Mouse (Mus musculus): ENCODE results near the gene Dao. TPM values are rescaled to one million over a fixed set of nuclear protein-coding genes. Genes with fewer than 3 reads are reported as not detected.

Gene Dao
- total and polyA plus RNA-seq, 3 experiments: not detected

DNA sequence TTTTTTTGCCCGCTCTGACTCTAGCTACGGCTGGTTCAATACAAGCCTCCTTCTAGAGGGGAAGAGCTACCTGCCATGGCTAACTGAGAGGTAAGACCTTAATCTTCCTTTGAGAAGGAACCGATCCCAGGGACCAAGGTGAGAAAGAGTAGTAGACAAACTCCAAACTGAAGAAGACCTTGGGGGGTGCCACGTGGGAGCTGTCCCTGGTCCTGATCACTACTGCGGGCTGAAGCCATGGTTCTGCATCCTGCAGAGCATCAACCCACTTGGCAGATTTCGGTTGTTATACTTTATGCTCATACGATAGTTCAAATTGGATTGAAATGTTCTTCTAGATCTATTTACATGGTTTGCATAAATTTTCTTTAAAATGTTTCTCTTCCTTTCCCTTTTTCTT is 11.6 kb downstream of the Dao start:
- Histone ChIP-seq H3K79me2 (replicated peaks; ENCODE audit: control insufficient read depth, insufficient read depth, low read length) (no peaks in the 10 kb centered on the region), H3K4me1 (ENCODE audit: control insufficient read depth, insufficient read depth, low read length) (no peaks in the 10 kb centered on the region), H3K9ac (ENCODE audit: low read depth, low read length) (no peak overlapping the region), H3K27me3 (ENCODE audit: control insufficient read depth, insufficient read depth, low read length) (no peaks in the 10 kb centered on the region), H3K4me3 (no peak overlapping the region), H3K36me3 (ENCODE audit: control insufficient read depth, insufficient read depth, low read length) (no peaks in the 10 kb centered on the region), H3K27ac (no peak overlapping the region)
- WGBS: 60% methylated on average over 7 of the region's 7 CpGs
- intact Hi-C loops (cut with DNase I): no loop called here
- no peak for DNase-seq
- TF ChIP-seq EP300 (IDR thresholded peaks at IDR 0.05; ENCODE audit: insufficient read depth, low read depth, low read length) (no peak), POLR2A (IDR thresholded peaks at IDR 0.05; ENCODE audit: insufficient read depth, low read depth, low read length) (no peak), CTCF (IDR thresholded peaks at IDR 0.05) (no peak)

DNA sequence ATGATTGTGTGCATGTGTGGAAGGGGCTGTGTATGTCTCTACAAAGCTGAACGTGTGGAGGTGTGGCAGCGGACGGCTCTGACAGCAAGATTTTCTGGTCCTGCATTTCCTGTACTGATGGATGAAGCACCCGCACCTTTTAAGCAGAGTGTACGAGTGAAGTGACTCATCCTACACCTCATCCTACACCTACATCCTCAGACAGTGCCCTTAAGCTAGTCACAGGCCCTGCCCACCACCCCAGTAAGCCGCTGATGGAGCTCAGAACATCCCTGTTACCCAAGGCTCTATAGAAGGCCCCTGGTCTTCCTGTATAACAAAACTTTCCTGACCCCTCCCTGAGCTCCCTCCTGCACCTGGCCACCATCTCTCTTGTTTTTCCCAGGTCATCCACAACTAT is 20.9 kb downstream of the Dao start:
- H3K36me3 ChIP-seq (ENCODE audit: control insufficient read depth, insufficient read depth, low read length): no peaks in the 10 kb centered on the region
- no peak for DNase-seq
- intact Hi-C loops (cut with DNase I): no loop called here
- H3K27ac ChIP-seq: no peak overlapping the region
- 49% methylated on average over 6 of the region's 6 CpGs for WGBS
- no peaks in the 10 kb centered on the region for H3K79me2 ChIP-seq (replicated peaks; ENCODE audit: control insufficient read depth, insufficient read depth, low read length)
- H3K27me3 ChIP-seq (ENCODE audit: control insufficient read depth, insufficient read depth, low read length): no peaks in the 10 kb centered on the region; the same call in 1 of the 2 replicates
- TF ChIP-seq CTCF (IDR thresholded peaks at IDR 0.05) (no peak), POLR2A (IDR thresholded peaks at IDR 0.05; ENCODE audit: insufficient read depth, low read depth, low read length) (no peak), EP300 (IDR thresholded peaks at IDR 0.05; ENCODE audit: insufficient read depth, low read depth, low read length) (no peak)
- H3K4me3 ChIP-seq: no peak overlapping the region
- no peak overlapping the region for H3K9ac ChIP-seq (ENCODE audit: low read depth, low read length)
- H3K4me1 ChIP-seq (ENCODE audit: control insufficient read depth, insufficient read depth, low read length): no peaks in the 10 kb centered on the region

GRCm38 (mm10) chr5:114024885-114025284 is 21.4 kb downstream of the Dao start:
- DNase-seq: no peak
- Histone ChIP-seq H3K36me3 (ENCODE audit: control insufficient read depth, insufficient read depth, low read length) (no peaks in the 10 kb centered on the region), H3K27ac (no peak overlapping the region), H3K79me2 (replicated peaks; ENCODE audit: control insufficient read depth, insufficient read depth, low read length) (no peaks in the 10 kb centered on the region), H3K4me1 (ENCODE audit: control insufficient read depth, insufficient read depth, low read length) (no peaks in the 10 kb centered on the region), H3K4me3 (no peak overlapping the region), H3K9ac (ENCODE audit: low read depth, low read length) (no peak overlapping the region), H3K27me3 (ENCODE audit: control insufficient read depth, insufficient read depth, low read length) (no peaks in the 10 kb centered on the region; the same call in 1 of the 2 replicates)
- TF ChIP-seq POLR2A (IDR thresholded peaks at IDR 0.05; ENCODE audit: insufficient read depth, low read depth, low read length) (no peak), CTCF (IDR thresholded peaks at IDR 0.05) (no peak), EP300 (IDR thresholded peaks at IDR 0.05; ENCODE audit: insufficient read depth, low read depth, low read length) (no peak)
- intact Hi-C loops (cut with DNase I): no loop called here
- WGBS: 14% methylated on average over 9 of the region's 10 CpGs

- intact Hi-C loops (cut with DNase I): no loop called here
- H3K9ac ChIP-seq (ENCODE audit: low read depth, low read length): no peak overlapping the region
- H3K4me3 ChIP-seq: no peak overlapping the region
- DNase-seq: no peak
- H3K27me3 ChIP-seq (ENCODE audit: control insufficient read depth, insufficient read depth, low read length): no peaks in the 10 kb centered on the region; the same call in 1 of the 2 replicates
- no peaks in the 10 kb centered on the region for H3K36me3 ChIP-seq (ENCODE audit: control insufficient read depth, insufficient read depth, low read length)
- H3K79me2 ChIP-seq (replicated peaks; ENCODE audit: control insufficient read depth, insufficient read depth, low read length): no peaks in the 10 kb centered on the region
- no peaks in the 10 kb centered on the region for H3K4me1 ChIP-seq (ENCODE audit: control insufficient read depth, insufficient read depth, low read length)
- TF ChIP-seq CTCF (IDR thresholded peaks at IDR 0.05) (no peak), POLR2A (IDR thresholded peaks at IDR 0.05; ENCODE audit: insufficient read depth, low read depth, low read length) (no peak), EP300 (IDR thresholded peaks at IDR 0.05; ENCODE audit: insufficient read depth, low read depth, low read length) (no peak)
- H3K27ac ChIP-seq: no peak overlapping the region
- WGBS: 83% methylated on average over 12 of the region's 12 CpGs
Observed at GRCm38 (mm10) chr5:114027217-114027944, 23.9 kb downstream of the Dao start.

DNA sequence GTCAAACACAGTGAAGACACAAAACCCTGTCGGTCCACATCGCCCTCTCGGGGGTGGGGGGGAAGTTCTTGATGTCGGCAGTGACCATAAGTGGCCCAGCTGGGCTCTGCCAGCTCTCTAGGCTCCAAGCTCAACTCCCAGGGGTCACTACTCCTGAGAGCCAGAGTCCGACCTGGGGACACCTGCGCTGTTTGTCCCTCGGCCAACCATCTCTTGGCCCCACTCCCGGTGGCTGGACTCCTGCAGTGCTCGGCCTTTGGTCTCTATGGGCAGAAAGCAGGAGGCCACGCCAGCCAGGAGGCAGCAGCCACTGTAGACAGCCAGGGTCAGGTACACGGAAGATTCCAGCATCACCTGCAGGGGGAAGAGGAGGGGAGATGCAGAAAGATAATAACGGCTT is 24.6 kb downstream of the Dao start:
- H3K9ac ChIP-seq (ENCODE audit: low read depth, low read length): no peak overlapping the region
- no peak overlapping the region for H3K4me3 ChIP-seq
- DNase-seq: no peak
- no peak overlapping the region for H3K27ac ChIP-seq
- intact Hi-C loops (cut with DNase I): no loop called here
- H3K36me3 ChIP-seq (ENCODE audit: control insufficient read depth, insufficient read depth, low read length): no peaks in the 10 kb centered on the region
- no peaks in the 10 kb centered on the region; the same call in 1 of the 2 replicates for H3K27me3 ChIP-seq (ENCODE audit: control insufficient read depth, insufficient read depth, low read length)
- WGBS: 84% methylated on average over 12 of the region's 12 CpGs
- no peak for TF ChIP-seq EP300 (IDR thresholded peaks at IDR 0.05; ENCODE audit: insufficient read depth, low read depth, low read length)
- H3K79me2 ChIP-seq (replicated peaks; ENCODE audit: control insufficient read depth, insufficient read depth, low read length): no peaks in the 10 kb centered on the region
- H3K4me1 ChIP-seq (ENCODE audit: control insufficient read depth, insufficient read depth, low read length): no peaks in the 10 kb centered on the region

GRCm38 (mm10) chr5:114030652-114031051 is 27.1 kb downstream of the Dao start:
- H3K9ac ChIP-seq (ENCODE audit: low read depth, low read length): no peak overlapping the region
- no peaks in the 10 kb centered on the region; the same call in 1 of the 2 replicates for H3K27me3 ChIP-seq (ENCODE audit: control insufficient read depth, insufficient read depth, low read length)
- no peak overlapping the region for H3K27ac ChIP-seq
- no peaks in the 10 kb centered on the region for H3K4me1 ChIP-seq (ENCODE audit: control insufficient read depth, insufficient read depth, low read length)
- H3K36me3 ChIP-seq (ENCODE audit: control insufficient read depth, insufficient read depth, low read length): no peaks in the 10 kb centered on the region
- TF ChIP-seq POLR2A (IDR thresholded peaks at IDR 0.05; ENCODE audit: insufficient read depth, low read depth, low read length) (no peak), CTCF (IDR thresholded peaks at IDR 0.05) (no peak), EP300 (IDR thresholded peaks at IDR 0.05; ENCODE audit: insufficient read depth, low read depth, low read length) (no peak)
- 89% methylated on average over 12 of the region's 12 CpGs for WGBS
- intact Hi-C loops (cut with DNase I): no loop called here
- no peak for DNase-seq
- H3K79me2 ChIP-seq (replicated peaks; ENCODE audit: control insufficient read depth, insufficient read depth, low read length): no peaks in the 10 kb centered on the region
- H3K4me3 ChIP-seq: no peak overlapping the region
